Mouse (Mus musculus) liver, embryonic 15.5 days (tissue): ENCODE results near the gene Stmnd1. TPM values are rescaled to one million over a fixed set of nuclear protein-coding genes. Genes with fewer than 3 reads are reported as not detected.
"Not testable (repeated sequence)": the region's sequence is repeated elsewhere in the genome, so short reads cannot be mapped to it uniquely, and the experiment has no call there.

ENCODE experiments used
- ATAC-seq: fragments of 200-750 bp; cut with Nextera tagmentation; 2 replicates; pipeline ENCODE4 v1.8.0; 2017; ENCODE audit warnings: moderate number of reproducible peaks, mild to moderate bottlenecking, moderate library complexity; ENCODE audit not compliant: insufficient read depth
- H3K27ac ChIP-seq: fragments of 300-500 bp; sonication (generic); replicated peaks from 2 replicates; pipeline ENCODE4 v1.5.1; 2015; ENCODE audit warnings: mild to moderate bottlenecking, inconsistent platforms
- H3K27me3 ChIP-seq: fragments of 300-500 bp; sonication (generic); 2 replicates; pipeline ENCODE4 v1.6.1; 2015; ENCODE audit warnings: mild to moderate bottlenecking, inconsistent platforms
- H3K36me3 ChIP-seq: fragments of 300-500 bp; sonication (generic); replicated peaks from 2 replicates; pipeline ENCODE4 v1.6.1; 2015; ENCODE audit warnings: moderate library complexity, mild to moderate bottlenecking, inconsistent platforms
- H3K4me1 ChIP-seq: fragments of 300-500 bp; sonication (generic); replicated peaks from 2 replicates; pipeline ENCODE4 v1.6.1; 2015; ENCODE audit warnings: inconsistent platforms
- H3K4me2 ChIP-seq: fragments of 300-500 bp; sonication (generic); 2 replicates; pipeline ENCODE4 v1.6.1; 2015; ENCODE audit warnings: moderate library complexity, mild to moderate bottlenecking, inconsistent platforms
- H3K4me3 ChIP-seq: fragments of 300-500 bp; sonication (generic); replicated peaks from 2 replicates; pipeline ENCODE4 v1.5.1; 2015; ENCODE audit warnings: mild to moderate bottlenecking, inconsistent platforms
- H3K9ac ChIP-seq: fragments of 300-500 bp; sonication (generic); 2 replicates; pipeline ENCODE4 v1.6.1; 2015; ENCODE audit warnings: moderate library complexity, mild to moderate bottlenecking, inconsistent platforms
- H3K9me3 ChIP-seq: fragments of 300-500 bp; sonication (generic); replicated peaks from 2 replicates; pipeline ENCODE4 v1.6.1; 2016; ENCODE audit warnings: inconsistent platforms
- WGBS: fragments of 180-500 bp; shearing (Covaris S2); methylation state at CpG from one replicate; pipeline ENCODE4 v1.1.7; 2015; ENCODE audit warnings: mixed read lengths; ENCODE audit not compliant: insufficient replicate concordance; 5-methylcytosine and 5-hydroxymethylcytosine counted together
- polyA plus RNA-seq: library from polyadenylated mRNA; unstranded; fragments of >200 nt; fragmentation: Nextera tagmentation; extraction: Ambion mirVana; gene quantifications from 2 replicates; pipeline ENCODE4 v1.2.1, GENCODE M21; 2015

Gene Stmnd1
- polyA plus RNA-seq, 1 experiment from 2014 or later: not detected

GRCm38 (mm10) chr13:46294365-46294764 is 20.8 kb downstream of the Stmnd1 start:
- Histone ChIP-seq H3K36me3 (no peaks in the 10 kb centered on the region), H3K9me3 (no peaks in the 10 kb centered on the region), H3K4me2 (no peak overlapping the region), H3K4me1 (no peaks in the 10 kb centered on the region), H3K9ac (no peak overlapping the region), H3K4me3 (no peak overlapping the region), H3K27ac (no peak overlapping the region), H3K27me3 (no peaks in the 10 kb centered on the region)
- ATAC-seq: no peak

GRCm38 (mm10) chr13:46297701-46298100 is 24.2 kb downstream of the Stmnd1 start:
- Histone ChIP-seq H3K9me3 (no peaks in the 10 kb centered on the region), H3K36me3 (no peaks in the 10 kb centered on the region), H3K4me3 (no peak overlapping the region), H3K27ac (no peak overlapping the region), H3K9ac (no peak overlapping the region), H3K27me3 (no peaks in the 10 kb centered on the region), H3K4me2 (no peak overlapping the region), H3K4me1 (no peaks in the 10 kb centered on the region)
- WGBS: 65% methylated on average over 4 of the region's 4 CpGs
- ATAC-seq: no peak

- H3K4me3 ChIP-seq: no peak overlapping the region
- no peaks in the 10 kb centered on the region for H3K36me3 ChIP-seq
- H3K4me1 ChIP-seq: no peaks in the 10 kb centered on the region
- H3K27me3 ChIP-seq: no peaks in the 10 kb centered on the region
- no peak for ATAC-seq
- 36% methylated on average over 10 of the region's 10 CpGs for WGBS
- H3K4me2 ChIP-seq: no peak overlapping the region
- no peak overlapping the region for H3K27ac ChIP-seq
- no peaks in the 10 kb centered on the region for H3K9me3 ChIP-seq
- no peak overlapping the region for H3K9ac ChIP-seq
Measured at GRCm38 (mm10) chr13:46310790-46311189, 37.3 kb downstream of the Stmnd1 start.

- WGBS: 56% methylated on average over 5 of the region's 5 CpGs
- Histone ChIP-seq H3K36me3 (no peaks in the 10 kb centered on the region), H3K9me3 (no peaks in the 10 kb centered on the region), H3K4me1 (no peaks in the 10 kb centered on the region), H3K9ac (no peak overlapping the region), H3K4me3 (no peak overlapping the region), H3K27me3 (no peaks in the 10 kb centered on the region), H3K27ac (no peak overlapping the region), H3K4me2 (no peak overlapping the region)
- no peak for ATAC-seq
Measured at GRCm38 (mm10) chr13:46313176-46313575, 39.7 kb downstream of the Stmnd1 start.

- no peaks in the 10 kb centered on the region for H3K9me3 ChIP-seq
- H3K9ac ChIP-seq: no peak overlapping the region
- WGBS: 63% methylated on average over 7 of the region's 7 CpGs
Measured at GRCm38 (mm10) chr13:46315165-46315564, 41.6 kb downstream of the Stmnd1 start.

GRCm38 (mm10) chr13:46326351-46326985 is 52.9 kb downstream of the Stmnd1 start:
- no peaks in the 10 kb centered on the region for H3K4me1 ChIP-seq
- no peaks in the 10 kb centered on the region for H3K36me3 ChIP-seq
- H3K4me2 ChIP-seq: no peak overlapping the region
- no peak overlapping the region for H3K27ac ChIP-seq
- no peak for ATAC-seq
- H3K9ac ChIP-seq: no peak overlapping the region
- WGBS: 46% methylated on average over 4 of the region's 4 CpGs
- H3K9me3 ChIP-seq: no peaks in the 10 kb centered on the region
- no peaks in the 10 kb centered on the region for H3K27me3 ChIP-seq
- H3K4me3 ChIP-seq: no peak overlapping the region

More at GRCm38 (mm10) chr13:46315165-46315564, 41.6 kb downstream of the Stmnd1 start:
- H3K4me2 ChIP-seq: no peak overlapping the region
- H3K27me3 ChIP-seq: no peaks in the 10 kb centered on the region
- H3K36me3 ChIP-seq: no peaks in the 10 kb centered on the region
- no peak for ATAC-seq
- H3K4me1 ChIP-seq: no peaks in the 10 kb centered on the region
- H3K27ac ChIP-seq: no peak overlapping the region
- no peak overlapping the region for H3K4me3 ChIP-seq

GRCm38 (mm10) chr13:46335020-46335419 is 61.5 kb downstream of the Stmnd1 start:
- 73% methylated on average over 6 of the region's 6 CpGs for WGBS
- no peaks in the 10 kb centered on the region for H3K27me3 ChIP-seq
- no peak overlapping the region for H3K27ac ChIP-seq
- ATAC-seq: no peak
- no peak overlapping the region for H3K4me2 ChIP-seq
- H3K9me3 ChIP-seq: peaks cover 4% of the 10 kb centered on the region; the same call in 1 of the 2 replicates
- no peaks in the 10 kb centered on the region for H3K36me3 ChIP-seq
- H3K4me3 ChIP-seq: no peak overlapping the region
- no peak overlapping the region for H3K9ac ChIP-seq
- no peaks in the 10 kb centered on the region for H3K4me1 ChIP-seq

GRCm38 (mm10) chr13:46336281-46336680 is 62.8 kb downstream of the Stmnd1 start:
- H3K9me3 ChIP-seq, H3K4me1 ChIP-seq, H3K4me2 ChIP-seq, H3K9ac ChIP-seq, H3K4me3 ChIP-seq, H3K27me3 ChIP-seq, H3K27ac ChIP-seq, ATAC-seq, H3K36me3 ChIP-seq: not testable (repeated sequence)
- WGBS: 39% methylated on average over 1 of the region's 1 CpGs

- Histone ChIP-seq H3K27ac (no peak overlapping the region), H3K27me3 (no peaks in the 10 kb centered on the region), H3K36me3 (no peaks in the 10 kb centered on the region), H3K9me3 (no peaks in the 10 kb centered on the region), H3K4me1 (no peaks in the 10 kb centered on the region), H3K4me2 (no peak overlapping the region), H3K9ac (no peak overlapping the region), H3K4me3 (no peak overlapping the region)
- ATAC-seq: no peak
- WGBS: 41% methylated on average over 2 of the region's 2 CpGs
Measured at GRCm38 (mm10) chr13:46337791-46338190, 64.3 kb downstream of the Stmnd1 start.

GRCm38 (mm10) chr13:46339954-46340353 is 66.4 kb downstream of the Stmnd1 start:
- Histone ChIP-seq H3K9me3 (no peaks in the 10 kb centered on the region), H3K27me3 (no peaks in the 10 kb centered on the region), H3K9ac (no peak overlapping the region), H3K36me3 (no peaks in the 10 kb centered on the region), H3K4me3 (no peak overlapping the region), H3K4me2 (no peak overlapping the region; the same call in 1 of the 2 replicates), H3K27ac (no peak overlapping the region), H3K4me1 (no peaks in the 10 kb centered on the region)
- no peak for ATAC-seq
- 4% methylated on average over 4 of the region's 4 CpGs for WGBS

GRCm38 (mm10) chr13:46340583-46340982 is 67.1 kb downstream of the Stmnd1 start:
- Histone ChIP-seq H3K27me3 (no peaks in the 10 kb centered on the region), H3K36me3 (no peaks in the 10 kb centered on the region), H3K9ac (no peak overlapping the region), H3K4me3 (no peak overlapping the region), H3K4me1 (no peaks in the 10 kb centered on the region), H3K9me3 (no peaks in the 10 kb centered on the region), H3K27ac (no peak overlapping the region), H3K4me2 (no peak overlapping the region)
- 75% methylated on average over 8 of the region's 8 CpGs for WGBS
- no peak for ATAC-seq

GRCm38 (mm10) chr13:46341419-46341818 is 67.9 kb downstream of the Stmnd1 start:
- Histone ChIP-seq H3K4me2 (no peak overlapping the region), H3K27me3 (no peaks in the 10 kb centered on the region), H3K4me3 (no peak overlapping the region), H3K4me1 (no peaks in the 10 kb centered on the region), H3K36me3 (no peaks in the 10 kb centered on the region), H3K9me3 (no peaks in the 10 kb centered on the region), H3K27ac (no peak overlapping the region), H3K9ac (no peak overlapping the region)
- no peak for ATAC-seq
- 69% methylated on average over 5 of the region's 5 CpGs for WGBS
